Mouse (Mus musculus): ENCODE data around the gene Gm8271. TPM values are rescaled to one million over a fixed set of nuclear protein-coding genes. Genes with fewer than 3 reads are reported as not detected.
"Not testable (repeated sequence)": the region's sequence is repeated elsewhere in the genome, so short reads cannot be mapped to it uniquely, and the experiment has no call there.

Gm8271 gene
- polyA plus RNA-seq (2016; fragmentation: Nextera tagmentation; extraction: Ambion mirVana), result not detected in 2 replicates

GRCm38 (mm10) chr14:5185493-5185892 lies at the start of gene Gm8271:
TSS of gene Gm8271 (plus strand) at chr14:5185793.
- H3K9ac ChIP-seq; H3K27me3 ChIP-seq (replicated peaks); H3K9me3 ChIP-seq (replicated peaks); H3K27ac ChIP-seq; H3K4me1 ChIP-seq; H3K4me3 ChIP-seq; H3K36me3 ChIP-seq; ATAC-seq; H3K4me2 ChIP-seq: not testable (repeated sequence)
- WGBS (ENCODE audit: insufficient replicate concordance), result no CpG with 5 or more reads among the region's 3 CpGs

GRCm38 (mm10) chr14:5164235-5164634 lies 21.4 kb upstream of the Gm8271 start, which contains the start of gene Gm3317:
TSS of gene Gm3317 (plus strand) at chr14:5164535.
- not testable (repeated sequence) for ATAC-seq; H3K36me3 ChIP-seq; H3K27me3 ChIP-seq (replicated peaks); H3K4me3 ChIP-seq; H3K4me2 ChIP-seq; H3K27ac ChIP-seq; H3K9me3 ChIP-seq (replicated peaks); H3K4me1 ChIP-seq; H3K9ac ChIP-seq
- no CpG with 5 or more reads among the region's 1 CpGs for WGBS (ENCODE audit: insufficient replicate concordance)

Other genes starting within 250 kb of the Gm8271 start
- not detected in 2 replicates for gene Gm8297, start 201.9 kb upstream of the Gm8271 start, polyA plus RNA-seq (2016; fragmentation: Nextera tagmentation; extraction: Ambion mirVana)
- gene Gm3298, start 169.9 kb upstream of the Gm8271 start, polyA plus RNA-seq (2016; fragmentation: Nextera tagmentation; extraction: Ambion mirVana), result not detected in 2 replicates
- gene 4930555G01Rik, start 135.2 kb upstream of the Gm8271 start, polyA plus RNA-seq (2016; fragmentation: Nextera tagmentation; extraction: Ambion mirVana), result not detected in 2 replicates
- 0.14 TPM in 1 of 2 replicates, not detected in the other for gene Gm8281, start 114.8 kb upstream of the Gm8271 start, polyA plus RNA-seq (2016; fragmentation: Nextera tagmentation; extraction: Ambion mirVana)
- not detected in 2 replicates for gene Gm8279, start 54.3 kb upstream of the Gm8271 start, polyA plus RNA-seq (2016; fragmentation: Nextera tagmentation; extraction: Ambion mirVana)
- gene Gm3317, start 21.3 kb upstream of the Gm8271 start, polyA plus RNA-seq (2016; fragmentation: Nextera tagmentation; extraction: Ambion mirVana), result not detected in 2 replicates
- not detected in 2 replicates for gene Gm3526, start 74.8 kb downstream of the Gm8271 start, polyA plus RNA-seq (2016; fragmentation: Nextera tagmentation; extraction: Ambion mirVana)
- gene Gm3542, start 149.1 kb downstream of the Gm8271 start, polyA plus RNA-seq (2016; fragmentation: Nextera tagmentation; extraction: Ambion mirVana), result not detected in 2 replicates
- 0.07 TPM in 1 of 2 replicates, not detected in the other for gene Gm3500, start 203.3 kb downstream of the Gm8271 start, polyA plus RNA-seq (2016; fragmentation: Nextera tagmentation; extraction: Ambion mirVana)

Data from liver, embryonic 12.5 days (tissue).